Mouse (Mus musculus): Measurements from ENCODE around the gene Rad50. TPM values are rescaled to one million over a fixed set of nuclear protein-coding genes. Genes with fewer than 3 reads are reported as not detected.

Rad50 gene
- polyA plus RNA-seq, 1 experiment from 2014 or later, result 19.1 TPM

DNA sequence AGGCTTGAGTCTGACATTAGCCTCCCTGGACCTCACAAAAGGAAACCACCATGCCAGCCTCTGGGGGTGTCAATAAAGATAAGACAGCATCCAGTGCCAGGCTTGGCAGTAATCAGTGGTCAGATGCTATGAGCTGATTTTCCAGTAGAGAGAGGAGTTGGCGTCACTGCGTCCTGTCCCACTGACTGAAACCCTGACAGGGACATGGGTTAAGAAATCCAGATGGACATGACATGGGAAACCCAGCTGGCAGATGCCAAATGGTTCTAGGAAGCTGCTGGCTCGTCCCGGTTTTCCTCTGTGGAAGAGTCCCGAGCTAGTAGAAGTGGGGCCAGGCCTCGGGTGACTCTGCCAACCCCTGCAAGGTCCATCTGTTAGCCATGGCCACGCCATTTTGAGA, 73.5 kb downstream of the Rad50 start:
- Histone ChIP-seq H3K36me3 (no peaks in the 10 kb centered on the region), H3K4me2 (no peak overlapping the region), H3K9ac (no peak overlapping the region), H3K27me3 (replicated peaks) (peaks cover 39% of the 10 kb centered on the region), H3K4me3 (no peak overlapping the region), H3K27ac (replicated peaks) (no peak overlapping the region), H3K9me3 (no peaks in the 10 kb centered on the region), H3K4me1 (peaks cover 18% of the 10 kb centered on the region)
- 77% methylated on average over 7 of the region's 7 CpGs for WGBS
- no peak for ATAC-seq (ENCODE audit: extremely low read depth, insufficient number of reproducible peaks, low FRiP score, low TSS enrichment)

DNA sequence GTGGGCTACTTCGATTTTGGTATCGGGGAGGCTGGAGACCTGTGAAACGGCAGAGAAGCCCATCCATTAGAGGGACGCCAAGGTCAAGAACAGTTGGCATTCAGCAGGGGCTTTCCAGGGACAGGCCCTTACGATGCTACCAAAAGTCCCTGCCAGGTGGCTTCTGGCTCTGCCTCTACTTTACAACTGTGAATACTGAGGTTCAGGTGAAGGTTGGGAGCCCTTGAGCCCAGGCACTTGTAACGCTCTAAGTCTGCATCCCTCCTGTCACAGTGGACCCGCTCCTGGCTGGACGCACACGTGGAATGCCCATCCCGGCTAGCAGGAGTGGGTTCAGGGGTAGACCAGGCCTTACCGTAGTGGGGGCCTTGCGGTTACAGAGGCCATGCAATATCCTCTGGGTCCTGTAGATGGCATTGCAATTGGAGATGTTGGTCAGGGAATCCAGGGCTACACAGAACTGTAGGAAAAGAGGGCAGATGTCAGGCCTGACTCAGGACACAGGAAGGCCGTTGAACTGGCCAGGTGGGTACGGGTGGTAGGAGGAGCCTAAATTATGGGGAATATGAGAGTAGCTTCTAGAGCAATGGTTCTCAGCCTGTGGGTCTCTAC, 74.9 kb downstream of the Rad50 start:
- WGBS, result 72% methylated on average over 14 of the region's 14 CpGs

DNA sequence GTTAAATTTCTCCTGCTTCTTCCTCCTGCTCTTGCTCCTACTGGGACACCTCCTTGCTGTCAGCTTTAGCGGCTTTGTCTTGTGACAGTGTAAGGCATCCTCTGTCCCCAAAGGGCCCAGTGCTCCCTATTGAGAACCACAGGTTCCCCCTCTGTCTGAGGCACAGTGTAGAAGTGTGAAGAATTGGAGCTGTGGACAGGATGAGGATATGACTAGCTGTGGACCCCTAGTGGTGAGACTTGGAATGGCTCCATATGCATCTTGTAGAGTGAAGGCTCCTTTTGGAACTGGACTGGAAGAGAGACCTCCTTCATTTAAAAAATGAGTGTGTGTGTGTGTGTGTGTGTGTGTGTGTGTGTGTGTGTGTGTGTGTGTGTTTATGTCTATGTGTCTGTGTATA, 79.3 kb downstream of the Rad50 start:
- Histone ChIP-seq H3K27me3 (replicated peaks) (0 out of 2 replicates have a peak, but pooled peaks cover 5% of the 10 kb centered on the region), H3K36me3 (no peaks in the 10 kb centered on the region), H3K4me3 (no peak overlapping the region), H3K27ac (replicated peaks) (no peak overlapping the region), H3K4me1 (peaks cover 13% of the 10 kb centered on the region), H3K9ac (no peak overlapping the region), H3K9me3 (no peaks in the 10 kb centered on the region), H3K4me2 (no peak overlapping the region)
- no peak for ATAC-seq (ENCODE audit: extremely low read depth, insufficient number of reproducible peaks, low FRiP score, low TSS enrichment)
- WGBS, result 15% methylated on average over 1 of the region's 1 CpGs

More for the DNA sequence above, 74.9 kb downstream of the Rad50 start:
- no peak for ATAC-seq (ENCODE audit: extremely low read depth, insufficient number of reproducible peaks, low FRiP score, low TSS enrichment)
- Histone ChIP-seq H3K27ac (replicated peaks) (no peak overlapping the region), H3K9me3 (no peaks in the 10 kb centered on the region), H3K4me3 (no peak overlapping the region), H3K4me1 (peaks cover 19% of the 10 kb centered on the region), H3K4me2 (no peak overlapping the region), H3K9ac (no peak overlapping the region), H3K27me3 (replicated peaks) (peaks cover 31% of the 10 kb centered on the region), H3K36me3 (no peaks in the 10 kb centered on the region)

DNA sequence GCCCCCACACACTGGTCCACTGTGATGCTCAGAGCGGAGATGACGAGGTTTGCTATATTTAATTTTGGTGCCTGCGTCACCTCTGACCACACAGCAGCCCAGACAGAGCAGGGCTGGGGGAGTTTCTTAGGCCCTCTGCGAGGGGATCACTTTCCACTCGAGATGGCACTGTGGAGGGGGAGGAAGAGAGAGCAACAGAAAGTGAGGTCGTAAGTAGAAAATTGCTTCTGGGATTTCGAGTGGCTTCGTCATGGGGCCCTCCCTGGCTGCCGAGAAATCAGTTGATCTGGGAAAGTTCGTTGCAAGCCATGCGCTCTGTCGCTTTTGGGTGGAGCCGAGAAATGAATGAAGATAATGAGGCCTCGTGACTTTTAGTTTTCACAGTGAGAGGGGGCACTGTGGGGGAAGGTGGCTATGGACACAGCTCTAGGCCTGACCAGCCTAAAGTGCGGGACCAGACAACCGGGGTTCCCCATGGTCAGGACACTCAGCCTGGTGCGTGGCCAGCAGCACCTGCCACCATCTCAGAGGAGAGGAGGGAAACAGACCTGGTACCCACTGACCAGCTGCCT, 80.2 kb downstream of the Rad50 start:
- ATAC-seq (ENCODE audit: extremely low read depth, insufficient number of reproducible peaks, low FRiP score, low TSS enrichment), result no peak
- H3K27me3 ChIP-seq (replicated peaks), result 0 out of 2 replicates have a peak, but pooled peaks cover 5% of the 10 kb centered on the region
- no peak overlapping the region for H3K4me2 ChIP-seq
- no peaks in the 10 kb centered on the region for H3K9me3 ChIP-seq
- WGBS, result 47% methylated on average over 17 of the region's 17 CpGs
- H3K4me3 ChIP-seq, result no peak overlapping the region
- peaks cover 13% of the 10 kb centered on the region for H3K4me1 ChIP-seq
- 0 out of 2 replicates have a peak overlapping the region, but pooled peaks have one; percentile 25 for H3K9ac ChIP-seq
- no peak overlapping the region for H3K27ac ChIP-seq (replicated peaks)
- no peaks in the 10 kb centered on the region for H3K36me3 ChIP-seq

DNA sequence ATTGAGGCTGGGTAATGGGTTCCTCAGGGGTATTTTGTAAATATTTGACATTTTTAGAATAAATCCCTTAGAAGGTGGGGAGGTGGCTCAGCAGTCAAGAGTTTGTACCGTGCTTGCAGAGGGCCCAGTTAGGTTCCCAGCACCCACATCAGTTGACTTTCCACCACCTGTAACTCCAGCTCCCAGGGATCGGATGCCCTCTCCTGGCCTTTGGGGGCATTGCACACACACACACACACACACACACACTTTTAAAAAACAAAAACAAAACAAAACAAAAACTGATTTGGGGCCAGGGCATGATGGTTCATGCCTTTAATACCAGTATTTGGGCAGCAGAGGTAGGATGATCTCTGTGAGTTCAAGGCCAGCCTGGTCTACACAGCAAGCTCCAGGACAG, 83.0 kb downstream of the Rad50 start:
- H3K4me1 ChIP-seq, result peaks cover 18% of the 10 kb centered on the region
- no peak overlapping the region for H3K27ac ChIP-seq (replicated peaks)
- H3K9ac ChIP-seq, result no peak overlapping the region
- ATAC-seq (ENCODE audit: extremely low read depth, insufficient number of reproducible peaks, low FRiP score, low TSS enrichment), result no peak
- H3K9me3 ChIP-seq, result no peaks in the 10 kb centered on the region
- H3K27me3 ChIP-seq (replicated peaks), result 0 out of 2 replicates have a peak, but pooled peaks cover 5% of the 10 kb centered on the region
- WGBS, result 88% methylated on average over 2 of the region's 2 CpGs
- H3K36me3 ChIP-seq, result no peaks in the 10 kb centered on the region
- H3K4me2 ChIP-seq, result no peak overlapping the region
- H3K4me3 ChIP-seq, result no peak overlapping the region

DNA sequence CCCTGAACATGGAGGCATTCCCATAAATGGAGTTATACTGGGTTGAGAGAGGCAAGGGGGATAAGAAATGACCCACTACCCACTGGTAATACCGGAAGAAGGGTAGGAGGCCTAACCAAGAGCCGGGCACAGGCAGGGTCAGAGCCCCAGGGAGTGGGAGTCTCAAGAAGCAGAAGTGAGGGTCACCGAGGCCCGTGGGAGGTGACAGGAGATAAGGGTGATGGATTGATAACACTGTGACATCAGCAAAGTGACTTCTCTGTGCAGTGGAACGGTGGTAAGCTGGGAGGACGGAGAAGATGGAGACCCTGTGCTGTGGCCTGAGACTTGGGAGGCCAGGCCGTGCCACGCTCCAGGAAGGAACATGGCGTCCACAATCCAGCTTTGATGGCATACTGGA, 83.5 kb downstream of the Rad50 start:
- 76% methylated on average over 9 of the region's 9 CpGs for WGBS
- ATAC-seq (ENCODE audit: extremely low read depth, insufficient number of reproducible peaks, low FRiP score, low TSS enrichment), result no peak
- no peaks in the 10 kb centered on the region for H3K36me3 ChIP-seq
- no peak overlapping the region for H3K9ac ChIP-seq
- no peak overlapping the region for H3K4me2 ChIP-seq
- H3K27ac ChIP-seq (replicated peaks), result no peak overlapping the region
- H3K4me1 ChIP-seq, result peaks cover 18% of the 10 kb centered on the region
- H3K4me3 ChIP-seq, result no peak overlapping the region
- H3K27me3 ChIP-seq (replicated peaks), result 0 out of 2 replicates have a peak, but pooled peaks cover 5% of the 10 kb centered on the region
- no peaks in the 10 kb centered on the region for H3K9me3 ChIP-seq

DNA sequence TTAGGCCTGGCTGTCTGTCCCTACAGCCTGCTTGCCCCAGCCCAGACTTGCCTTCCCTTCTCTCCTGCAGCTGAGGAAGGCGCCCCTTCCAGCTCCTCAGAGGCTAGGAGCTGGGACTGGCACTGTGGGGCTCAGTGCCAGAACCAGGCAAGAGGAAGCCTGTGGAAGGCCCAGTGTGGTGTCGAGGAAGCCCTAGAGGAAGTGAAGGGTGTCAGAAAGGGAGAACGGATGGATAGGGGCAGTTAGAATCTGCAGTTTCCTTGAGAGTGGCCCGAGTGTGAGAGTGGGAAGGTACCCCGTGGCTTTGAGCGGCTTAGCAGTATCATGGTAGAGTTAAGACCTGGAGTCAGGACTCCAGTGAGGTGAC, 84.7 kb downstream of the Rad50 start:
- Histone ChIP-seq H3K27me3 (replicated peaks) (0 out of 2 replicates have a peak, but pooled peaks cover 5% of the 10 kb centered on the region), H3K9me3 (no peaks in the 10 kb centered on the region), H3K4me3 (no peak overlapping the region), H3K36me3 (no peaks in the 10 kb centered on the region), H3K4me1 (peaks cover 14% of the 10 kb centered on the region), H3K9ac (no peak overlapping the region), H3K4me2 (no peak overlapping the region), H3K27ac (replicated peaks) (no peak overlapping the region)
- no peak for ATAC-seq (ENCODE audit: extremely low read depth, insufficient number of reproducible peaks, low FRiP score, low TSS enrichment)
- WGBS, result 69% methylated on average over 6 of the region's 6 CpGs

DNA sequence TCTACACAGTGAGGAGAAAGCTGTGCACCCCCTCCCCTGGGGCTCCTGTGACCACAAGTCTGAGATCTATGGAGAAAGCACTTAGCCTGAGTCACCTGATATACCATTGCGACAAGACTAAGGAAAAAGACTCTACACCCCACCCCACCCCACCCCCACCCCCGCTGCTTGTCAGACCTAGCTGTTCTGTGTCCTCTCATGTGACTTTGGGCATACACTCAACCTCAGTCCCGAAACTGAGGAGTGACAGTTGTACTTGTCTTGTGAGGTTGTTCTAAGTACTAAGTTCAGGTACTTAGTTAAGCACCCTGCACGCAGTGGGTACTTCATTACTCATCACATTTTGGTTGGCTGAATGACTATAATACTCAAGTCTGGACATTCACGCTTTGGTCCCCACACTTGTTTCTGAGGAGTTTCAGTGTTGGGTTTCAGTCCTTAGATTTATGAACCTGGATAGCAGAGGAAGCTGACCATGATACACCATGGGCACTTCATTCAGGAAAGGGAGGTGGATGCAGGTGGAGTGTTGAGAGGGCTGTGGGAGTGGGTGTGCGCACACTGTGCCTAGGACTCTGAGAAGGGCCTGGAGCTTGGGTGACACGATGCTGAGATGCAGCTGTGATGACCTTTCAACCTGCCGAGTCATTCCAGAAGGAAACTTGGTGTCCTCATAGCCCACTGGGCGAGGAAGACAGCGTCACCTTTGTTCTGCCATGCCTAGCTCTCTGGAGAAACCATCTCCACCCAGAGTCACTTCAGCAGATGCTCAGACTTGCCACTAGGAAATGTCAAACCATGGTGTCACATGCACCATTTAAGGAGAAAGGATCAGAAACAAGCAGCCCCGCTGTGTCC, 85.3 kb downstream of the Rad50 start:
- H3K4me2 ChIP-seq, result no peak overlapping the region
- no peak overlapping the region for H3K9ac ChIP-seq
- H3K36me3 ChIP-seq, result no peaks in the 10 kb centered on the region
- no peak overlapping the region for H3K4me3 ChIP-seq
- no peaks in the 10 kb centered on the region for H3K9me3 ChIP-seq
- 75% methylated on average over 11 of the region's 11 CpGs for WGBS
- H3K27me3 ChIP-seq (replicated peaks), result 0 out of 2 replicates have a peak, but pooled peaks cover 5% of the 10 kb centered on the region
- no peak overlapping the region for H3K27ac ChIP-seq (replicated peaks)
- peaks cover 8% of the 10 kb centered on the region for H3K4me1 ChIP-seq
- no peak for ATAC-seq (ENCODE audit: extremely low read depth, insufficient number of reproducible peaks, low FRiP score, low TSS enrichment)

DNA sequence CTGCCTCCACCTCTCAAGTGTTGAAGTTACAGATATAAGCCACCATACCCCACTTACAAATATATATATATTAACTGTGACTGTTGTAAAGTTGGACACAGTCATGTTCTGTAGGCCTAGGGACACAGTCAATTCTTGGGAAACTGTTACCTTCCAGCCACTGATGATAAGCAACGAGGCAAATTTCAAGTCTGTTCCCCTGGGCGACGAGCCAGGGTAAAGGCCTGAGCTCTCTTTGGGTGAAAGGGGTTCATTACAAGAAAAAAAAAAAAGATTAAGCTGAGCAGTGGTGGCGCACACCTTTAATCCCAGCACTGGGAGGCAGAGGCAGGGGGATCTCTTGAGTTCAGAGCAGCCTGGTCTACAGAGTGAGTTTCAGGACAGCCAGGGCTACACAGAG, 87.0 kb downstream of the Rad50 start:
- no peak for ATAC-seq (ENCODE audit: extremely low read depth, insufficient number of reproducible peaks, low FRiP score, low TSS enrichment)
- 77% methylated on average over 4 of the region's 4 CpGs for WGBS
- Histone ChIP-seq H3K36me3 (no peaks in the 10 kb centered on the region), H3K4me3 (no peak overlapping the region), H3K9me3 (no peaks in the 10 kb centered on the region), H3K4me2 (no peak overlapping the region), H3K4me1 (0 out of 2 replicates have a peak, but pooled peaks cover 4% of the 10 kb centered on the region), H3K27me3 (replicated peaks) (0 out of 2 replicates have a peak, but pooled peaks cover under 1% of the 10 kb centered on the region), H3K27ac (replicated peaks) (no peak overlapping the region), H3K9ac (no peak overlapping the region)

DNA sequence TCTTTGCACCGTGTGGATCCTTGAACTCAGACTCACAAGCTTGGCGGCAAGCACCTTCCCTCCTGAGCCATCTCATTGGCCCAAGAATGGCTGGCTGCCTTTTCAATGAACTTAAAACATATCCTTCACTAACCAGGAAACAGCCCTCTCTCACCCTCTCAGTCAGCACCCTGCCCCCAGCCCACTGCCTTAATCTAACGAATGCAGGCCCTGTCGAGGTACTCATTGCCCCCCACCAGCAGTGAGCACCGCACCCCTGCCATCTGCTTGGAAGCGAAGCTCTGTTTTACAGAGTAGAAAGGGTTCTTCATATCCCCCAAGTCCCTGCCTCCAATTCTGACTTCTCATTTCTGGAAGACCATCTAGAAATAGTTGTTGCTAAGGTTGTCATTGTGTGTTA, 87.7 kb downstream of the Rad50 start:
- no peaks in the 10 kb centered on the region for H3K27me3 ChIP-seq (replicated peaks)
- no peak overlapping the region for H3K4me2 ChIP-seq
- no peaks in the 10 kb centered on the region for H3K9me3 ChIP-seq
- H3K4me3 ChIP-seq, result no peak overlapping the region
- WGBS, result 59% methylated on average over 6 of the region's 6 CpGs
- H3K9ac ChIP-seq, result no peak overlapping the region
- H3K36me3 ChIP-seq, result no peaks in the 10 kb centered on the region
- no peak overlapping the region for H3K27ac ChIP-seq (replicated peaks)
- H3K4me1 ChIP-seq, result 0 out of 2 replicates have a peak, but pooled peaks cover 4% of the 10 kb centered on the region
- ATAC-seq (ENCODE audit: extremely low read depth, insufficient number of reproducible peaks, low FRiP score, low TSS enrichment), result no peak

DNA sequence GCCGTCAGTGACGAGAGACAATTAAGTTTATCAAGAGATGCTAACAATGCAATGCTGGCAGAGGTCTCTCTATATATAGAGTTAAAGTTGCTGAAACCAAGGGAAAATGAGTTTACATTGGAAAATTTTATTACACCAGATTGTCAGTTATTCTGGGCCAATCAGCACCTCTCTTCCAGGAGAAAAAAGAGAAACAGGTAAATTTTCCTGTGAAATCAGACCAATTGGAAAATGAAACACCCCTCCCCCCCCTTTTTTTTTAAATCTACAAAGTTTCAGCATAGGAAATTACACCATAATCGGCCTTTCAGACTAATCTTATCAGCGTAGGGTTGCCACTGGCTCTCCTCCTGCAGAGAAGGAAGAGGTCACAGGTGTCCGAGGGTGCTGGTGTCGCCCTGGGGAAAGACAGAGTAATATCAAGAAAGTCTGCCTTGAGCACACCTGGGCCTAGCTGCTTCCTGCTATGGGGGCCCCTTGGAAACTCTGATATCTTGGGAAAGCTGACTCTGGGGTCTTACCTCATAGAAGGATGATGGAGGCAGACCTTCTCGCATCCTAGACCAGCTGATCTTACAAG, 88.4 kb downstream of the Rad50 start, which contains the start of gene Il4:
Gene Il4, minus strand, starts transcription at position 51 of the 580 bp plus-strand sequence.
- no peaks in the 10 kb centered on the region for H3K9me3 ChIP-seq
- 0 out of 2 replicates have a peak, but pooled peaks cover 4% of the 10 kb centered on the region for H3K4me1 ChIP-seq
- WGBS, result 54% methylated on average over 7 of the region's 7 CpGs

More for the DNA sequence above, 88.4 kb downstream of the Rad50 start, which contains the start of gene Il4:
- Histone ChIP-seq H3K4me2 (no peak within 1 kb of the TSS), H3K9ac (no peak within 1 kb of the TSS), H3K27ac (replicated peaks) (no peak within 1 kb of the TSS), H3K27me3 (replicated peaks) (no peaks in the 10 kb centered on the region), H3K4me3 (no peak within 1 kb of the TSS), H3K36me3 (no peaks in the 10 kb centered on the region)
- ATAC-seq (ENCODE audit: extremely low read depth, insufficient number of reproducible peaks, low FRiP score, low TSS enrichment), result no peak

Measured in heart, embryonic 13.5 days (tissue).